Mouse (Mus musculus) intestine, embryonic 16.5 days (tissue): Measurements from ENCODE around the gene Siah3. TPM values are rescaled to one million over a fixed set of nuclear protein-coding genes. Genes with fewer than 3 reads are reported as not detected.

ENCODE experiments used
- ATAC-seq: fragments of 200-750 bp; cut with Nextera tagmentation; 2 replicates; pipeline ENCODE4 v1.8.0; 2017; ENCODE audit warnings: moderate TSS enrichment, moderate library complexity
- H3K27ac ChIP-seq: fragments of 300-500 bp; sonication (generic); 2 replicates; pipeline ENCODE4 v1.5.1; 2014; ENCODE audit warnings: mild to moderate bottlenecking, low read length
- H3K27me3 ChIP-seq: fragments of 300-500 bp; sonication (generic); replicated peaks from 2 replicates; pipeline ENCODE4 v1.6.1; 2014; ENCODE audit warnings: low read length, control low read depth, mixed read lengths; ENCODE audit not compliant: control insufficient read depth, insufficient read depth
- H3K36me3 ChIP-seq: fragments of 300-500 bp; sonication (generic); 2 replicates; pipeline ENCODE4 v1.6.1; 2014; ENCODE audit warnings: low read length, control low read depth; ENCODE audit not compliant: control insufficient read depth, insufficient read depth
- H3K4me1 ChIP-seq: fragments of 300-500 bp; sonication (generic); 2 replicates; pipeline ENCODE4 v1.6.1; 2014; ENCODE audit warnings: low read length, control low read depth, mixed read lengths; ENCODE audit not compliant: control insufficient read depth, insufficient read depth
- H3K4me2 ChIP-seq: fragments of 300-500 bp; sonication (generic); 2 replicates; pipeline ENCODE4 v1.6.1; 2014; ENCODE audit warnings: low read depth, low read length, control low read depth
- H3K4me3 ChIP-seq: fragments of 300-500 bp; sonication (generic); 2 replicates; pipeline ENCODE4 v1.5.1; 2014; ENCODE audit warnings: mild to moderate bottlenecking, low read length
- H3K9ac ChIP-seq: fragments of 300-500 bp; sonication (generic); 2 replicates; pipeline ENCODE4 v1.6.1; 2014; ENCODE audit warnings: low read depth, low read length
- H3K9me3 ChIP-seq: fragments of 300-500 bp; sonication (generic); 2 replicates; pipeline ENCODE4 v1.6.1; 2016; ENCODE audit warnings: low read length, control low read depth; ENCODE audit not compliant: control insufficient read depth
- WGBS: fragments of 180-500 bp; shearing (Covaris S2); extraction: QIAGEN DNeasy Blood & Tissue Kit; methylation state at CpG from one replicate; pipeline ENCODE4 v1.1.7; 2014; 5-methylcytosine and 5-hydroxymethylcytosine counted together
- polyA plus RNA-seq: library from polyadenylated mRNA; unstranded; fragments of >200 nt; fragmentation: Nextera tagmentation; extraction: Ambion mirVana; gene quantifications from 2 replicates; pipeline ENCODE4 v1.2.1, GENCODE M21; 2015

Siah3 gene
- polyA plus RNA-seq, 1 experiment from 2014 or later, result 0.16 TPM

DNA sequence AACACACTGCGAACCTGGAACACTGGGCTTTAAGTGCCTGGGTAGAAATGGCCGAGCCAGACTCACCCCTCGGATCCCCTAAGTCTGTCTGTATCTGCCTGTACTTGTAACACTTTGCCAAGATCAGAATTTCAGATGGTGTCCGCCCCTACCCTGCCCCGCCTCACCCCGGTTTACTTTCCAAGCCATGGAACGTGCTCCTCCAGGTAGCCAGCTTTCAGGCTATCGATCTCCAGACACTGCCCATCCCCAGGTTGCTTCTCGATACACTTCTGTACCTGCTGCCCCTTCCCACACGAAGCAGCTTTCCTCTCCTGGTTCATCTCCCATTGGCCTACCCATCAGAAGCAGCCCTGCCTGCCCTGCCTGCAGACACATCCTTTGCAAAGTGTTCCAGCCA is 3.6 kb downstream of the Siah3 start:
- WGBS, result 77% methylated on average over 10 of the region's 10 CpGs
- Histone ChIP-seq H3K27me3 (no peaks in the 10 kb centered on the region; the same call in 1 of the 2 replicates), H3K9me3 (0 out of 2 replicates have a peak, but pooled peaks cover 4% of the 10 kb centered on the region), H3K4me1 (peaks cover 12% of the 10 kb centered on the region), H3K9ac (no peak overlapping the region), H3K36me3 (no peaks in the 10 kb centered on the region), H3K27ac (no peak overlapping the region), H3K4me3 (no peak overlapping the region), H3K4me2 (no peak overlapping the region)
- ATAC-seq, result no peak

DNA sequence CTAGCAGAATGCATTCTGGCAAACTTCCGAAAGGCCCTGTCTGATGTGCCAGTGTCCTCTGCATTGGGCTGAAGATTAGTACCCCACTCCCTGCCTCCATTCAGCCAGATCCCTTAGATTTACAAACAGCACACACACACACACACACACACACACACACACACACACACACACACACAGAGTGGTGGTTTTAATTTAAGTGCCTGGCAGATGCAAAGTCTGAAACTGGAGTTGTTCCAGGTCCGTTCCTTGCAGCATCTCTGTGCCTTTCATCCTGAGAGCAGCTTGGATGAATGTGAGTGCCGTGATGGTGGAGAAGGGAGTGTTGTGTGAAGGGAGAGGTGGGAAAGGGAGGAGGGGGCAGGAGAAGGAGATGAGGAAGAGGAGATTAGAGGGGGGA is 4.2 kb downstream of the Siah3 start:
- H3K4me2 ChIP-seq, result no peak overlapping the region
- H3K9me3 ChIP-seq, result 0 out of 2 replicates have a peak, but pooled peaks cover 4% of the 10 kb centered on the region
- WGBS, result 38% methylated on average over 3 of the region's 3 CpGs
- ATAC-seq, result no peak
- H3K27ac ChIP-seq, result no peak overlapping the region
- H3K36me3 ChIP-seq, result no peaks in the 10 kb centered on the region
- H3K4me1 ChIP-seq, result peaks cover 12% of the 10 kb centered on the region
- no peak overlapping the region for H3K9ac ChIP-seq
- H3K27me3 ChIP-seq, result no peaks in the 10 kb centered on the region; the same call in 1 of the 2 replicates
- no peak overlapping the region for H3K4me3 ChIP-seq

DNA sequence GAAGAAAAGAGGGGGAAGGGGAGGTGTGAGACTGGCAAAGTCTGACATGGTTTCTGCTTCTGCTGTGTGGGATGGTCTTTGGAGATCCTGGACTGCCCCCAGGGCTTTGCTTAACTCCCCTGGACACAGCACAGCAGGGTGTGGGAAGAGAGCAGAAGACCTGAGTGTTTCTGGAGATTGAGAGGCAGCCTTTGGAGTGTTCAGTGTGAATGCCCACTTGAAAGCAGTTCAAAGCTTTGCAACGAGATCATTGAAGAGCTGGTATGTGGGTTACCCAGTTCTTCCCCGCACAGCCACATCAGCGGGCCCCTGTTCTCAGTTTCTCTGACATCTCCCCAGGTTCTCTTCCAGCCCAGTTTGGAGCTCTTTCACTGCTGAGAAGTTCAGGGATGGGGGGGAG is 4.7 kb downstream of the Siah3 start:
- Histone ChIP-seq H3K4me1 (peaks cover 12% of the 10 kb centered on the region), H3K9ac (no peak overlapping the region), H3K36me3 (no peaks in the 10 kb centered on the region), H3K4me3 (no peak overlapping the region), H3K9me3 (0 out of 2 replicates have a peak, but pooled peaks cover 4% of the 10 kb centered on the region), H3K4me2 (no peak overlapping the region), H3K27me3 (no peaks in the 10 kb centered on the region; the same call in 1 of the 2 replicates), H3K27ac (no peak overlapping the region)
- no peak for ATAC-seq
- WGBS, result 57% methylated on average over 3 of the region's 3 CpGs

DNA sequence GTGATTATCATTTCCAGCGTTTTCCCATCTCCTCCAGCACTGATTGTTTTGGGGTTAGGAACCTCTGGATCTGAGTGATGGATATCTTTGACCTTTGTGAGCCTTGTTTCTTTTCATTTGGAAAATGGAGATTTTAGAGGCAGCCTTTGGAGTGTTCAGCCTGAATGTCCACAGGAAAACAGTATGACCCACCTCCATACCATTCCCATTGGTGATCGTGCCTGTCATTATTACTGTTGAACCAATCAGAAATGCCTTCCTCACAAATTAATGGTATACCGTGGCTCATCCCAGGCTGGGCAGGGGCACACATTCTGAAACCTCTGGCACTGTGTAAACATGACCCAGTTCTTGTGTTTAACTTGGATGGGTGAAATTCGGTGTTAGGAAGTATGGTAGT is 6.0 kb downstream of the Siah3 start:
- no peak overlapping the region for H3K4me3 ChIP-seq
- 79% methylated on average over 4 of the region's 4 CpGs for WGBS
- H3K9ac ChIP-seq, result no peak overlapping the region
- H3K27ac ChIP-seq, result no peak overlapping the region
- no peak overlapping the region for H3K4me2 ChIP-seq
- peaks cover 5% of the 10 kb centered on the region for H3K4me1 ChIP-seq
- H3K36me3 ChIP-seq, result no peaks in the 10 kb centered on the region
- no peak for ATAC-seq
- H3K27me3 ChIP-seq, result no peaks in the 10 kb centered on the region; the same call in 1 of the 2 replicates
- H3K9me3 ChIP-seq, result 0 out of 2 replicates have a peak, but pooled peaks cover 4% of the 10 kb centered on the region

DNA sequence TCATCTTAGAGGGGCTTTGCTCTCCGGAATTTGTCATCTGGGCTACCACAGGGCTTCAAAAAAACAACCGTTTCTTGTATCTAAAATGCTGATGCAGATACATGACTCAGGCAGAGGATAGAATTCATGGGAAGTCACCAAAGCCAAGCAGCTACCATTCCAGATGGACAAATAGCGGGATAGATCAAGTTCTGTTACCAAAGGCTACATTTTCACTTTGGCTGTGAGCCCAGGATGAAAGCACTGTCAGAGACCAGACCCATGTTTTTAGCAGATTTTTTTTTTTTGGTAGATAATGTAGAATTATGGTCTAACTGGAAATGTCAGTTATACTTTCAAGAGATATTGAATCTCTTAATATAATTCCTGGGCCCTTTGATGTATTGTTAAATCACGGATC is 7.4 kb downstream of the Siah3 start:
- no peak overlapping the region for H3K27ac ChIP-seq
- 0 out of 2 replicates have a peak, but pooled peaks cover 4% of the 10 kb centered on the region for H3K9me3 ChIP-seq
- H3K4me2 ChIP-seq, result no peak overlapping the region
- ATAC-seq, result no peak
- H3K27me3 ChIP-seq, result no peaks in the 10 kb centered on the region; the same call in 1 of the 2 replicates
- H3K4me1 ChIP-seq, result no peaks in the 10 kb centered on the region
- WGBS, result 75% methylated on average over 4 of the region's 4 CpGs
- no peak overlapping the region for H3K9ac ChIP-seq
- H3K36me3 ChIP-seq, result no peaks in the 10 kb centered on the region
- H3K4me3 ChIP-seq, result no peak overlapping the region

DNA sequence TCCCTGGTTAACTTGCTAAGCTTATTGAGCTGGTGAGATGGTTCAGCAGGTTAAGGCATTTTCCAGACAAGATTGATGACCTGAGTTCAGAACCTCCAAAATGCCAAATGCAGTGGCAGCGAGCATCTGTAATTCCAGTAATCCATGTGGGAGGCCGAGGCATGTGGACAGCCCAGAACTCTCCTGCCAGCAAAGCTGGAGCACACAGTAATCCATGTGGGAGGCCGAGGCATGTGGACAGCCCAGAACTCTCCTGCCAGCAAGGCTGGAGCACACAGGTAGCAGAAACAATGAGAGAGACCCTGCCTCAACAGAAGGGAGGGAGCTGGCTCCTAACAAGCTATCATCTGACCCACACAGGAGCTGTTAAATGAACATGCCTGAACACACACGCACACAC is 13.2 kb downstream of the Siah3 start:
- Histone ChIP-seq H3K27me3 (no peaks in the 10 kb centered on the region), H3K36me3 (no peaks in the 10 kb centered on the region), H3K4me2 (no peak overlapping the region), H3K9ac (no peak overlapping the region), H3K27ac (no peak overlapping the region), H3K9me3 (no peaks in the 10 kb centered on the region), H3K4me3 (no peak overlapping the region), H3K4me1 (no peaks in the 10 kb centered on the region)
- no peak for ATAC-seq
- WGBS, result 75% methylated on average over 4 of the region's 4 CpGs

DNA sequence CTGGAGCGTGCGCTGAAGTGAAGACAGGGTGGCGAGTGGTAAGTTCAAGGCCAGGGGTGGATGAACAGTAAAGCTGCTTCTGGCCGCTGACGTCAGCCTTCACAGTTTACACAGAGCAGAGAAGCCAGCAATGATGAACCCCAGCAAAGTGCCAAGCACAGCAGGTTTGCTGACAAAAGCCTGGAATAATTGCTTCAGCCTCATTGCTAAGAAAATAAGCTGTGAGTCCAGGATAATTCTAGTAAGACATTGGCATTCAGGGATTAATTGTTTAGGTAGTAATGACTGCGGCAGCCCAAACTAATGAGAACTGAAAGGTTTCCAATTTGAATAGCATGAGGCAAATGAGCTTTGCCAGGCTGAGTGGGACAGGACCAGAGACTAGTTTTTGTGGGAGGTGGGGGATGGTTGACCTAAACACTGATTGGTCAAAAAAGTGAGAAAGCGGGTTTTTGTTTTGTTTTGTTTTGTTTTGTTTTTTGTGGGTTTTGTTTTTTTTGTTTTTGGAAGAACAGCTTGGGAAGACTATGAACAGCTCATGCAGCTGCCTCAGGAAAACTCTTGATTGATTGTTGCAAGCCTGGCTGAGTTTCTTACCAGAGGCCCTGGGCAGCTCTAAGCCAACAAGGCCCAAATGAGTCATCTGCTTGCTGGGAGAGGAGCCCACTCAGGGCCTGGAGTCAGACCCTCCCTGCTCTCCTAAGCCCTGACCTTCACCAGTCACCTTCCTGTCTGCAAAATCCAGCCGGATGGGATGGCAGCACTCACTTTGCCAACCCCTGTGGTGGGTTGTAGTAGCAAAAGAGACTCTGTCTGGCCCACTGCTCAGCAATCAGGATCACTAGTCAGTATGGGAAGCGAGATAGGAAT is 17.5 kb downstream of the Siah3 start:
- Histone ChIP-seq H3K27ac (no peak overlapping the region), H3K4me1 (no peaks in the 10 kb centered on the region), H3K4me2 (no peak overlapping the region), H3K4me3 (no peak overlapping the region), H3K9me3 (no peaks in the 10 kb centered on the region), H3K36me3 (no peaks in the 10 kb centered on the region), H3K27me3 (no peaks in the 10 kb centered on the region), H3K9ac (no peak overlapping the region)
- 71% methylated on average over 9 of the region's 9 CpGs for WGBS
- no peak for ATAC-seq

DNA sequence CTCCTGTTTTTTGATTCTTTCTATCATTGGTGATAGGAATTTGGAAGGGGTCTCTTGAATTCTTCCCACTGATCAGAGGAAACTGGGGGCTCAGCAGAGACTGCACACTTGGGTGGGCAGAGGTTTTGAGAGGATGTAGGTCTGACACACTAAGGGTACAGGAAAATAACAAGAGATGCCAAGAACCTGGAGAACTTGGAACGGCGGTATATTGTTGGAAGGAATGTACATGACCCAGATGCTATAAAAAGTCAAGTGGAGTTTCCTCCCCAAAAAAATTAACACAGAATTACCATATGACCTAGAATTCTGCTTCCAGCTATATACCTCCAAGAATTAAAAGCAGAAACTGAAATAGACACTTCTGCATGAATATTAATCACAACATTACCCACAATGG is 20.1 kb downstream of the Siah3 start:
- Histone ChIP-seq H3K4me1 (no peaks in the 10 kb centered on the region), H3K4me2 (no peak overlapping the region)
- ATAC-seq, result no peak

DNA sequence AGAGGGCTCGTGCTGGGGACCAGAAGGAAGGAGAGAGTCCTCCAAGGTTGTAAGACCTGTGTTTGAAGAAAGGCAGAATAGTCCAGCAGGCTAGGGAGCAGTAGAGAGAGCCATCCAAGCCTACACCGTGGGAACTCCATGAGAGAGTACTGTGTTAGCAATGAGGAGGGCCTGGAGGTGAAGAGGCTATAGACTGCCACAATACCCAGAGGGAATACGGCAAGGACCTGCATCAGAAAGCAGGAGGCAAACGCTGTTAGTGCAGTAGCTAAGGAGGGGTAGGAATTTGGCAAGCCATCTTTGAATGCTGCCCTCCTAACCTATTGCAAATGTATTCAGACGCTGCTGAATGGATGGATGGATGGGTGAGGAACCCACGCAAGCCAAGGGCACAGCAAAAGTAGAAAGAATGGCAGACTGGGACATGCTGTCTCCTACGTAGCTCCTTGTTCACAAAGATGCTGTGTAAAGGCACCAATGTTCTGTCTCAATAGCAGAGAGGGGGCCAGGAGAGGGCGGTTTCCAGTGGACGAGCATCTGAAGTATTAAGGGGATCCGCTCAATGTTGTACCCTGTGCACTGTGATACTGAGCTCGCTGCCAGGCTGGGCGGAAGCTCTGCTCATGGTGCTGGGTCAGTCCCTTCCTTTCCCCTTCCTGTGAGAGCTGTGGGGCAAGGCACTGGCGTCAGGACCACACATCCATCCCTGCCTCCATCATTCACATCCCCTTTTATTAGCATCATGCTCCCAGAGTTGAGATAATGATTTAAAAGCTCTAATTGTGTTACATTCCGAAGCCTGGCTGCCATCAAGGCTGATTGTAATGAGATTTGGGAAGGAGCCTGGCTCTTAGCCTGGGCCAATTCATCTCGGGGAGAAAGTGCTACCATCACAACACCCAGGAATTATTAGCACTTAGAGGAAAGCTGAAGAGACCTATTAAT is 26.7 kb downstream of the Siah3 start:
- Histone ChIP-seq H3K27me3 (no peaks in the 10 kb centered on the region), H3K9ac (no peak overlapping the region), H3K36me3 (no peaks in the 10 kb centered on the region), H3K4me1 (no peaks in the 10 kb centered on the region), H3K27ac (no peak overlapping the region), H3K9me3 (no peaks in the 10 kb centered on the region), H3K4me3 (no peak overlapping the region), H3K4me2 (no peak overlapping the region)
- WGBS, result 72% methylated on average over 15 of the region's 15 CpGs
- no peak for ATAC-seq

More for the DNA sequence above, 20.1 kb downstream of the Siah3 start:
- no peaks in the 10 kb centered on the region for H3K9me3 ChIP-seq
- H3K27me3 ChIP-seq, result no peaks in the 10 kb centered on the region
- no peak overlapping the region for H3K27ac ChIP-seq
- H3K36me3 ChIP-seq, result no peaks in the 10 kb centered on the region
- H3K9ac ChIP-seq, result no peak overlapping the region
- WGBS, result 79% methylated on average over 2 of the region's 2 CpGs
- no peak overlapping the region for H3K4me3 ChIP-seq
